Mouse (Mus musculus) 3T3-L1 (cell line): Measurements from ENCODE around the gene Cdc26.
A peak's percentile ranks its signal among the peaks of the same experiment; 100 is the strongest.

Experiments used
- DNase-seq: peaks from one replicate; pipeline ENCODE4 v3.0.0-alpha.2; 2015; ENCODE audit warnings: low read depth, low spot score

Gene Cdc26

DNA sequence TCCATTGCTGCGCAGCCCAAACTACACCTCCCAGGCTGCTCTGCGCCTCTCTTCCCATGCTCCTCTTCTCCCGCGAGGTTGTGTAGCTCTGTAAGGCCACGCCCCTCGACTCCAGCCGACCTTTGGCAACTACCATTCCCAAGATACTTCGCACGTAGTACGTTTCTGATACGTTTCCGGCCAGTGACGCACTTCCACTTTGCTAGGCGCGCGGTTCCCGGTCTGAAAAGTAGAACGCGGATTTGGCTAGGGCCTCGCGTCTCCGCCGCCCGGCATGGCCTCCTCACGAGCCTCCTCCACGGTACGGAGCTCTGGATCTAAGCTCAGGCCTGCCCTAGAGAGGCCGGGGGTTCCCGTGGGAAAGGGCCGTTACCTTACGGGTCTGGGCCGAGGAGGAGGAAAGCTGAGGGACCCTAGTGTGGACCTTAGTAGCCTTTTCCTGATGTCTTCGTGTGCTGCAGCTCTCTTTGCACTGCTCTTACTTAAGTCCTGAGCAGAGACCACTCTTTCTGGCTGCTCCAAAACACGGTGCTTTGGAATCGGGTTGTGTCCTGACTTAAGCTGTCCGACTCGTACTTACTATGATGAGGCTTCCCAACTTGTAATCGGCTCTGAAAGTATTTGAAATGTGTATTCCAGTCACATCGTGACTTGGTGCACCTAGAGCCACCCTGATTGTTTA lies at the start of gene Cdc26, which contains the start of gene Prpf4:
Gene Cdc26, minus strand, starts transcription at position 42 of the 682 bp plus-strand sequence.
Gene Prpf4, plus strand, starts transcription at position 197 of the 682 bp plus-strand sequence.
- DNase-seq, result peak; percentile 100

DNA sequence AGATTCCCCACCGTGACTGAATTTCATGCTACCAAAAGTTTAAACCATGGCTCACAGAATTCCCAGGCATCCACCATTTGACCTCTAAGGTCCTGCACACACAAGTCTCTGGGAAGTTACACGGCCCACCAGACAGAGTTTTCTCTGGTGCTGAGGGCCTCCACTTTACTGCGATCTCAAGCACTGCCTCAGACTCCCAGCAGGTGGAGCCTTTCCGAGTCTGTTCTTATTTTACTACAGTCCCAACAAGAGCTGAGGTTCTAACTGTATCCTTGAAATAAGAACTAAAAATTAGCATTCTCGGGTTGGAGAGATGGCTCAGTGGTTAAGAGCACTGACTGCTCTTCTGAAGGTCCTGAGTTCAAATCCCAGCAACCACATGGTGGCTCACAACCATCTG lies 46.6 kb upstream of the Cdc26 start:
- peak; percentile 57 for DNase-seq

DNA sequence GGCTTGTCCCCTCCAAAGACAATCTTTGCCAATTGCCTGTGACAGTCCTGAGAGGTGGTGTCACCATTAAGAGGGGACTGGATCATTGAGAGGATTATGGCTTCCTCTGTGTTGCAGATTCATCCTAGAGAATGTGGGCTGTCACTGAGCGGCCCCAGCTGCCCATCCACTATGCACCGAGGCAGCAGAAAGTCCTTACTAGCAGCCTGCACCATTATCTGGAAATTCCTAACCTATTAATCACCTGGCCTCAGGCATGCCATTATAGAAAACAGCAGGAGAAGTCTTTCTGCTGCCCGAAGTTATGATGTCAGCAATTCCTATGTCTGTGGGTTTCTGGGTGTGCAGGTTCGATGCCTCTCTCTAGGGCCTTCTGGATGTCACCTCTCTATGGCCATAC lies 32.5 kb upstream of the Cdc26 start:
- peak; percentile 88 for DNase-seq

DNA sequence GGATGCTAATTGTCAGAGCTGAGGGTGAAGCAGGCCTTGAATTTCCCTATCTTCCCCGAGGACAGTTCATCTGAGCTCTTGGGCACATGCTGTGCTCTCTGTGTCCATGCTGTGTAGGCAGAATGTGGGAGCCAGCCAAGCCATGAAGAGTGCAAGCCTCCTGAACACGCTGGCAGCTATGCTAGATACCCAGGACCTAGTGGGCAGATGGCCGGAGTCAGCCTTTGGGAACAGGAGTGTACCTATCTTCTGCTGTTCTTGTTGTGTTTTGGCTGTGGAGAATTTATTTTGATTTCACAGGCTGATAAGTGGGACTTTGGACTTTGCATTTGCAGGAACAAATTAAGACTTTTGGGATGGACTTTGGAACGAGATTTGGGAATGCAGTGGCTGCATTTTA lies 32.1 kb upstream of the Cdc26 start:
- DNase-seq, result no peak

DNA sequence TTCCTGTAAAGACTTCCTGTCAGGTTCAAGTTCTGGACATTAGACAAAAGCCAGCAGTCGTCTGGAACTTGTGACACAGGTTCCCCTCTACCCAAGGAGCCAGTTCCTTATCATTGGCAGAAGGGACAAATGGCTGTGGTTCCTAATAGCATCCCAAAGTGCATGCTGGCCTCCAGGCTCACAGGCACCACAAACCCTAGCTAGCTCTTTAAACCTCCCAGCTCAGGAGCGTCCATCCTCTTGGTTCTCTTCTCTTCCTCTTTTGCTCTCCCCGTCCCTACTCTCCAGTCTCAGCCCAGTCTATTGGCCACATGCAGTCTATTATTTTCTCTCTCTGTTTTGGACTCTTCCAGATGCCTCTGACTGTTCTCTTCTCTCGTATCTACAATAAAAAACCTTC lies 31.4 kb upstream of the Cdc26 start:
- no peak for DNase-seq

DNA sequence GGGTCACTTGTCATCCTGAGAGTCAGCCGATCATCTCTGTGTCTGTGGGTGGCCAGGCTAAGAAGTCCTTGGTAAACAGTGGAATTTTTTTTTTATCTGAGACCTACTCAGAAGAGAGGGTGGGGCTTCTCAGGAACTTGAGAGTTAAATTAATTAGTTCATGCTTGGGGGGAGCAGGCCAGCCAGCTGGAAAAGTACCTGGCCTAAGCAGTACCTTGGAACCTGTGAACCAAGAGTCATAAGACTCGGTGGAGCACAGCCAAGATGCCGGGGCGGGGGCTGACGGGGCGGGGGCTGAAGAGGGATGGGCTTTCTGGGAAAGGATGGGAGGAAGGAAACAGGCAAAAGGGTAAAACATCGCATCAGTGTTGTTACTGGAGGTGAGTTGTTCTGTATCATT lies 29.4 kb upstream of the Cdc26 start:
- DNase-seq, result no peak

DNA sequence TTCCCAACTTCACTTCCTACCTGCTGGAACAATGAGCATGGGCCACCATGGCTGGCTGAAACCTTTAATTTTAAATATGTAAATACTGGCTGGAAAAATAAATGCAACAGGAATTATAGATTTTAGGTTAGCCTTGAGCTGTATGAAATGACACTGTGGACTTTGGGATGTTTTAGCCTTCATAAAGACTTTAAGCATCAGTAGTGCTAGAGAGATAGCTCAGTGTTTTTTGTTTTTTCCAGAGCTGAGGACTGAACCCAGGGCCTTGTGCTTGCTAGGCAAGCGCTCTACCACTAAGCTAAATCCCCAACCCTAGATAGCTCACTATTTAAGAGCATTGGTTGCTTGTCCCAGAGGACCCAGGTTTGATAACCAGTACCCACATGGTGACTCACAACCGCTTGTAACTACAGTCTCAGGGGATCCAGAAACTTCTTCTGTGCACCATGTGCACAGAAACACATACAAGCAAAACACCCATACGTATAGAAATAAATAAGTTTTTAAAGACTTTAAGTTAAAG lies 28.9 kb upstream of the Cdc26 start:
- peak; percentile 15 for DNase-seq

DNA sequence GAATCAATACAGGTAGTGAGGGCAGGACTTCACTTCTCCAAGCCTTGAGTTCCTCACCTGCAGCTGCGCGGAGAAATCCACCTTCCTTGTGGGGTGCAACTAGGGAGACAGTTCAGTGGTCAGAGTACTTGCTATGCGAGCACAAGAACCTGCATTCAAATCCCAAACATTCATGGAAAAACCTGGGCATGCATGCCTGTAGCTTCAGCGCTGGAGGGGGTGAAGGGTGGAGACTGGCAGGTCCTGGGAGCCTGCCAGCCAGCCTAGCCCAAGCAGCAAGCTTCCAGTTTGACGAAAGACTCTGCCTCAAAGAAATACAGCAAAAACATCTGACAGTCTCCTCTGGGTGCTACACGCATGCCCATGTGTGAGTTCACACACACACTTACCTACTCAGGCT lies 26.6 kb upstream of the Cdc26 start, which contains the start of gene Rnf183:
Gene Rnf183, minus strand, starts transcription at position 172 of the 400 bp plus-strand sequence.
- DNase-seq, result no peak

DNA sequence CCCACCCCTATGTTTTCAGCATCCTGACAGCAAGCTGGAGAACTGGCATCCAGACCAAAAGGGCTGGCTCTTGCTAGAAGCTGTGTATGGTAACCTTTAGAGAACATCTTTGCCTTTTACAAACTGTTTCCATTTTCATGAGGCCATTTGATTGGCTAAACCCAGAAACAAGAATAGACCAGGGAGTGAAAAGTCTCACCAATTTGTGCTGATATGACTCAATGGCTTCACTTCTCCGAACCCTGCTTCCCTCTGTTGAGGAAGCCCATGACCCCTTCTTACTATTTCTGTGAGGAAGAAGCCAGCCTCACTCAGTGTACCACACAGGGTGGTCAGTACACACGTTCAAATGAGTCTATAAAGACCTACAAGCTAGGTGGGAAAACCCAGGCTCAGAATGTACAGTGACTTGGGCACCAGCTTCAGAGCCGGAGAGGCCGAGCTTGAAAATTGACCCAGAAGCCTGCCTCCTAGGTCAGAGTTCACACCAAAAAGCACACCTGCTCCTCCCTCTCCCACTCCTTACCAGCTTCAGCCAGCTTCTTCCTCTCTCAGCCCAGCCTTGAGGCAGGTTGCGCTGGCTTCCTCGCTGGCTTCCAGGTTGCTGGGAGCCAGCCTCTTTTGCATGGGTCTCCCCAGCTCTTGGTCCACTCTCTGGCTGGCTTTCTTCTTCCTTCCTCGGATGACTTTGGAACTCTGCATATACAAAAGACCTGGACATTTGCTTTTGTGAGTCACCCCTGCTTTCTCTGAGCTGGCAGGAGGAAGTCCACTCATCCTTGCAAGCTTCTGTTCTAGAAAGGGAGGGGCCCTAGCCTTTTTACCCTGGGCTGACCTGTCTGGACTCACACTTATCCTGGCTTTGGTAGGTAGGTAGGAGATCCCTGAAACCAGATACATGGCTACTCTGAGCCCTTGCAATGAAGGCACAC lies 25.8 kb upstream of the Cdc26 start:
- peak; percentile 55 for DNase-seq

DNA sequence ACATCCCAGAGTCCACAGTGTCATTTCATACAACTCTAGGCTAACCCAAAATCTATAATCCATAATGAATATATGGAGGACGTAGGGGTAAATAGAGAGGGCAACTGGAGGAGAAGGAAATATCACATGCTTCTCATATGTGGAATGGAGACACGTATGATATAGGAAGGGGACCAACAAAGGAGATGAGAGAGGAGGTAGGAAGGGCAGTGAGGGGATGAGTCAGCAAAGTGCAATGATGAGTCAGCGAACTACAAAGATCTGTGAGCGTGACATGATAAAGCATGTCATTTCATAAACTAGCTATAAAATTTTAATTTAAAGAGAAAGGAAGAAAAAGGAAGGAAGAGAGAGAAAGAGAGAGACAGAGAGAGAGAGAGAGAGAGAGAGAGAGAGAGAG lies 23.1 kb upstream of the Cdc26 start:
- peak; percentile 63 for DNase-seq

DNA sequence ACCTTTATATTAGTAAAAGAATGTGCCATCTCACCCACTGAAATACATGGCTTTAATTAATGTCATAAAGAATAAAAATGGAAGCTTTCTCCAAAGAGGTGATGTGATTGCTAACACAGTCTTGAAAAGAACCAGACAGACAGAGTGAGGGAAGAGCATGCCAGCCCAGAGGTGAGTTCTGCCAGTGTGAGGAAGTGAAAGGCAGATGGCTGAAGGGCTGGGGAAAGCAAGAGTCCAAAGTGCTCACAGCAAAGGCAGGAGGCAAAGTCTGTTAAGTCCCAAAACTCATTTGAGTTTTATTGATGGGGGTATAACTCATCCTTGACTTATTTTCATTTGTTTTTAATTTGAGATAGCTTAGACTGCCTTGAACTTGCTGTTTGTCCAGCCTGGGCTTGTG lies 22.2 kb upstream of the Cdc26 start:
- DNase-seq, result no peak

DNA sequence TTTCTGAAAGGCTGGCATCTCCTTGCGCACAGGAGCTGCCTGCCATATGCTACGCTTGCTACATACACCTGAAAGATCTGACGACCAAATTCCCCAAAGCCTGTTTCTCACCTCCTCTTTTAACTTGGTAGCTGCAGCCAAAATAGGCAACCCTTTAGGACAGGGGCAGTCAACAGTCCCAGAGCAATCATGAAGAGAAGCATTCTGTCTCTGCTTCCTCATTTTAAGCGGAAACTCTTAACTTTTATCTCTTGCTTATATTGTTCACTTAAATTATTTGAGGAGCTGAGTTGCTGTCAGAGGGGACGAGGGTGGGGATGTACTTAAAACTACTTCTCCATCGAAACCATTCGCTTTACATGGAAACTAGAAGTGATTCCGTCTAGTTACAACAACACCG lies 21.2 kb upstream of the Cdc26 start:
- DNase-seq, result no peak

DNA sequence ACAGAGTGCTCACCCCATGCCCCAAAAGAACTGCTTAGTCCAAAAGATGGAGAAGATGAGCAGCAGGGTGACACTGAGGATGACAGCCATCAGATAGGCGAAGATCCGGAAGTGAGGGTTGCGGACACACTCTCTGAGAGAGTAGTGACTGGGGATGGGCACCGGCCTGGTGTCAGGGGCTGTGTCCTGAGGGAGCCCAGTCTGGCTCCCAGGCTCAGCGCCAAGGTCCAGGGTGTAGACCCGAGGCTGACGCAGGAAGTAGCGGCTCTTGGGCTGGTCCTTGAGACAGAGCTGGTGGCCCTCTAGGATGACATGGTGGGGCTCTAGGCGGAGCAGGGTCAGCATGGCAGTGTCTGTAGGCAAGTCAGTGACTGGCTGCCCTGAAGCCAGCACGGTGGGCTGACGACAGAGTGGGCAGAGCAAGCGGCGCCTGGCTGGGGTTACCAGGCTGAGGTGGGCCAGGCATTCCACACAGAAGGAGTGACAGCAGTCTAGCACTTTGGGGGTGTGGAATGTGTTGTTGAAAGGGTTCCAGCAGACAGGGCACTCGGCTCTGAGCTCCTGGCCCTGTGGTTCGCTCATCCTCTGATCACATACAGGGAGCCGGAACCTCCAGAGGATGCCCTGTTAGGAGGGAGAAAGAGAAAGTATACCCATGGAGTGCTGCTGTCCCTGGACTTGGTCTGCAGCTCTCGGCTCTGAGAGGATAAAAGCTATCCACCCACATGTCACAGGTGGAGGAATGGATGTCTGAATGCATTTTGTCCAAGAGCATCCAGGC lies 19.7 kb upstream of the Cdc26 start:
- no peak for DNase-seq

DNA sequence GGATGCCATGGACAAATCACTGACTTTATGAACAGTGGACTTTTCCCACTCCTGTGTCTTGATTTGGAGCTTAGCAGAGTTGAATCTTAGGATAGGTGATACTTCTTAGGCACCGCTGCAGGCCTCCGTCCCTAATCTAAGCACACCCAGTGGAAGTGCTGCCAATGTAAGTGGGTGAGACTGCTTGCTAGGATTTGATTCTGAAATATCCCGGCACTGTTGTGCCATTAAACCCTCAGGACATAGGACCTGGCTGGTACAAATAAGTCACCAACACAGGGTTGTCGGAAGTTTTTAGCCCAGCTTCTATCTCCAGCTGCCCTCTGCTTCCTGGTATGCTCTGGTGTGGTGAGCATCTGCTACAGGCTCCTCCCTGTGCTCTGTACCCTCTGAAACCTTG lies 17.4 kb upstream of the Cdc26 start:
- DNase-seq, result no peak

DNA sequence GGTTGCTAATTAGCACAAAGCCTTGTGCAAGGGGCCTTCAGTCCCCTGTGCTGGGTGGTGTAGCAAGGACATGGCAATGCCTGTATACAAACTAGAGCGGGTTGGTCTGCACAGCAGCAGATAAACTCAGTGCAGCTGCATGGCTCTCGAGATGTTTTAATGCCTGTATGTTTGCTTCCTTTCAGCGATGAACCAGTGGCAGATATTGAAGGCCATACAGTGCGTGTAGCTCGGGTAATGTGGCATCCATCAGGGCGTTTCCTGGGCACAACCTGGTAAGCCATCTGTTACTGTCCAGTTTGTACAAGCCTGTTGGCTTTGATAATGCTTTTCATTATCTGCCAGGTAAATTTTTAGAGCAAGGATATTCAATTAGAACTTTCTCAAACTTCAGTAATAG lies 10.6 kb upstream of the Cdc26 start:
- DNase-seq, result no peak

DNA sequence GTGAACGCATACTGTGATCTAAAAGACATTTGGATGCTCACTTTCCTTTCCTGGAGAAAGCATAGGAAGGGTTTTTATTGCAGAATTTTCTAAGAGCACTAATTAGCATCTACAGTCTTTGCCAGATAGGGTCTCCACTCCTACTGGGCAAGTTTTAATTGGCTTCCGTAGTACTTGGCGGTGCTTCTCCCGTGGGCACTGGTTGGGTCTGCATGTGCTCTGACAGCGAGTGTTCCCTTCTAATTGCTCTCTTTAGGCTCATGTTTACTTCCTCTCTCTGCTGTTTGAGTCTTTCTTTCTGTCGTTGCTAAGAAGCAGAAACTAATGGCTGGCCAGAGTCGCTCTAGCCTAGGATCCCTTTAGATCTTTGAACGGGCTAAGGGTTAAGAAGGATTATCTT lies 10.0 kb upstream of the Cdc26 start:
- no peak for DNase-seq

DNA sequence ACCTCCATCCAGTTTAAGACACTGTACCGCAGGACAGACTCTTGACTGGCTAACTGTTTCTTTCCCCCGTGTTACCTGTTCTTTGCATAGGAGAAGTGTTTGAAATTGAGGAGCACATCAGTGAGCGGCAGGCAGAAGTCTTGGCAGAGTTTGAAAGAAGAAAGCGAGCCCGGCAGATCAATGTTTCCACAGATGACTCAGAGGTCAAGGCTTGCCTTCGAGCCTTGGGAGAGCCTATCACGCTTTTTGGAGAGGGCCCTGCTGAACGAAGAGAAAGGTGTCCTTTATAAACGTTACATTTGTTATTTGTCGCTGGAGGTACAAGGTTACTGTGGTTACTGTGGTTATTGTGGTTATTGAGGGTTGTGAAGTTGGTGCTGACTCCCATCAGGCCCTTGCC lies 3.2 kb upstream of the Cdc26 start:
- DNase-seq, result no peak

DNA sequence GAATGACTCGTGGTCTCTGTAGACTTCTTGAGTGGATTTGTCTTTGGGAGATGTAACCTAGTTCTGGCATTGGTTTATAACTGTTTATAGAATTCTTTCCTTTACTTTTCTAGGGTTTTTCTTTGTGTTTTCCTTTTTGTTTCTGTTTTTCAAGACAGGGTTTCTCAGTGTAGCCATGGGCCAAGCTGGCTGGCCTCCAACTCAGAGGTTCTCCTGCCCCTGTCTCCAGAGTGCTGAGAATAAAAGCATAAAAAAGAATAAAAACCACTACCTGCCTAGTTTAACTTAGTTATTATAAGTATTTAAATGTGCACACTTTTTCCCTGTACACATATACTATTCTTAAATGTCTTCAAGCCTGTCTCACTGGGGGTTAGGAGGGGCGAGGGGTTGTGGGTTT lies 1.9 kb upstream of the Cdc26 start:
- no peak for DNase-seq

DNA sequence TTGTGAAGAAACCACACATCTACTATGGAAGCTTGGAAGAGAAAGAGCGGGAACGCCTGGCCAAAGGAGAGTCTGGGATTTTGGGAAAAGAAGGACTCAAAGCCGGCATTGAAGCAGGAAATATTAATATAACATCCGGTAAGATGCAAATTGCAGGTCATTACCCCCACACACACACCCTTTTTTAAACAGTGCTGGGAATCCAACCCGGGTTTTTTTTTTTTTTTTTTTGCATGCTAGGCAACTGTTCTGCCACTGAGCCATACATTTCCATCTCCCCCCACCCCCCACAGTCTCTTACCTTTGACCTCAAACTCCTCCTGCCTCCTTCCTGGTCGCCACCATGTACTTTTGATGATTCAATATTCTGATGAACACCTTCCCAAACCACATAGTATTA lies 1.2 kb upstream of the Cdc26 start:
- DNase-seq, result no peak

DNA sequence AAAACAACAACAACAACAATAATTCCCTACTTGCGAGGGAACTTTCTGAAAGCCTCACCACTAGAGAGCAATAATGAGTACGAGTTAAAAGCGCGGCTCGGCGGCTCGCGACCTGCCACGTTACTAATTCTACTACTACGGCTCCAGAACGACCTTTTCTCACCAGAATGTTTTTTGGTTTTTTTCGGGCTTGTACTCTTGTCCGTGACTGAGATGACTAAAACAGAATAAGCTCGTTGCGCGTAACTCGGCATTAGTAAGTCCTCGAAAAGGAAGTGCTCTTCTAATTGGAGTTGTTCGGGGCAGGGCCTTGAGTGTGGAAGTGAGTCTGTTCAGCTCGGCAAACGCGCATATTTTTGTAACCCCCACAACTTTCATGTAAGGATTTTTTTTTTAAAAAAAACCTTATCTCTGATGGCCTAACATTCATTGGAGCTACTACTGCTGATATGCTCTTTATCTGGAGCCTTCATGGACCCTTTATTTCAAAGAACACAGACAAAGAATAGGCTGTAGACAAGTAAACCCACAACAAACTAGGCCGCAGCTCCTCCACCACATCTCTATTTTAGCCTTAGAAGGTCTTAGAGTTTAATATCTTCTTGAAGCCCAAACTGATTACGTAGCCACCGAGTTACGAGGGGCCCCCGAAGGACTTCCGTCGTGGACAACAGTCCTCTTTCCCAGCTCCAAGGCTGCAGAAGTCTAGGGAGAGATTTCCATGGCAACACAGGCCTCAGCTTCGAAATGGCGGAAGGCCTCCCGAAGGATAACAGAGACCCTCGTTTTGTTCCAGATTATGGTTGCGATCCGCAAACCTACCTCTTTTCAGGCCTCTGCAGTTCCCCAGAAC lies 486 bp downstream of the Cdc26 start:
- peak; percentile 70 for DNase-seq

DNA sequence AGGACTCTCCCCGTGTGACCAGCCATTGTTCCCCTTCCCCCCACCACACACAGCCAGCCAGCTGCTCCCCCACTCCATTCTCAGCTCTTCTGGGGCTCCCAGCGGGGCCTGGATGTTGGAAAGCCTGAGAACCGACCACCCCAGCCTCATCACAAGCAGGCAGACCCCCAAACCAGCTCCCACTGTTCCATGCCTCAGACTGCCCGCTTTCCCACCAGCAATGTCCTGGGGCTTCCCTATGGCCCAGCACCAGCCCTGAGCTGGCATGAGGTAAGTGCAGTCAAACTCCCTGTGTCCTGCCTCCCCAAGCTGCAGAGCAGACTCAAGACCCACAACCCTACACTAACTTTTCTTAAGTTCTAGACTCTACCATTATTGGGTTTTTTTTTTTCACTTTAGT lies 2.3 kb downstream of the Cdc26 start:
- DNase-seq, result no peak
